Mouse (Mus musculus) testis, adult 2 months (tissue): Measurements from ENCODE around the gene Pawr.

Experiments used
- CTCF ChIP-seq: fragments of 200-500 bp; IDR thresholded peaks from 2 replicates; pipeline ENCODE4 v1.5.1; 2012; ENCODE audit warnings: low read depth, mild to moderate bottlenecking, inconsistent platforms, low read length, moderate library complexity; ENCODE audit not compliant: control insufficient read depth, insufficient read depth, insufficient replicate concordance
- POLR2A ChIP-seq: fragments of 200-500 bp; IDR thresholded peaks from 2 replicates; pipeline ENCODE4 v1.6.1; 2012; ENCODE audit warnings: low read depth, mild to moderate bottlenecking, inconsistent platforms, low read length, moderate library complexity; ENCODE audit not compliant: control insufficient read depth

GRCm38 (mm10) chr10:108388410-108388915, 56.5 kb downstream of the Pawr start:
- TF ChIP-seq CTCF = no peak
- TF ChIP-seq POLR2A = no peak
